Mouse (Mus musculus): Measurements from ENCODE around the gene Atg7.

Gene Atg7

DNA sequence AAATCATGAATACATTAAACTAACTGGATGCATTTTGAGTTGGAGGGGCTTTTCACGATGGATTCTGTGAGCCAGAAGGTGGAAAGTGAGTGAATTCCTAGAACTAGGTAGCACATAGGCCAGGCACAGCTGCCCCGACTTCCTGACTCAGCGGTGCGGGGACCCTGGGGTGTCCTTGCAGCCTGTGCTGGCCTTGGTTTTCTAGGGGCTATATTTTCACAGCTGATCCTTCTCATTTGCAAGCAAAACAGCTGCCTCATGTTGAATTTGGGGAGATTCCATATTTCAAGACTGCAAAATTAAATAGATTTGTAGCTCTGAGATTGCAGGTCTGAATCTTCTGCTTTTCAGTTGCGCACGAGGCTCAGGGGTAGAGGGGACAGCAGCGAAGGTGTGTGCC lies 139.6 kb downstream of the Atg7 start:
- DNase-seq (ENCODE audit: low read depth in 2 of 2, low spot score in 2 of 2): no peak

DNA sequence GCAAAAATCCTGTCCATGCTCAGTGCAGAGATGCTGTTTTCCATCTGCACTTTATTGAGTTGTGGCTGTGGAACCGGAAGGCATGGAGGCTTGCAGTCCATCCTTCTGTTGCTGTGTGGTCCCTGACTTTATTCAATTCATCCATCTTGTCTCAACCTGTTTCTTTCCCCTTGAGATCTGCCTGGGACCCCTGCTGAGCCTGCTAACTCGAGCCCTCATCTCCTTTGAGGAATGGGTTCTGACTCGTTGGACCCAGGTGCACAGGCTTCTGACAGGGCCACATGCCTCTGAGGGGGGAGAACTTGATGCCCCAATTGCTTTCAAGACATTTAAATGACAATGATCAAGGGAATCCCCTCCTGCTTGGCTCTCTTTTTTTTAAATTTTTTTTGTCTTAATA lies 143.6 kb downstream of the Atg7 start:
- no peak for DNase-seq (ENCODE audit: low read depth in 2 of 2, low spot score in 2 of 2)

DNA sequence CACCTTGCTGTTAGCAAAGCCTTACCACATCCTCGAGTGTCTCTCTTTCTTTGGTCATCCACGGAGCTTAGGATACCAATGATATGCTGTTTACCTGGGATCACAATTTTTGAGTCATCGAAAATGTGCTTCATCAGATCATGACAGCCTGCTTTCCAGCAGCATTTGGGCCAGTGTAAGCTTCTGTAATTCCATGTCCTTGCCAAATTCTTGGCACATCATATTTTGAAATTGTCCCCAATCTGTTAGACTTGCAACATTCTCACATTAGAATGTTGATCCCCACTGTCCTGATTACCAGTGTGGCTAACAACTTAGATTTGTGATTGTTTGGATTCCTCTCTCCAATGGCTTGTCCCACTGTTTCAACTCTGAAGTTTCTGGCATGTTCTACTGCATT lies 144.7 kb downstream of the Atg7 start:
- no peak for DNase-seq (ENCODE audit: low read depth in 2 of 2, low spot score in 2 of 2)

DNA sequence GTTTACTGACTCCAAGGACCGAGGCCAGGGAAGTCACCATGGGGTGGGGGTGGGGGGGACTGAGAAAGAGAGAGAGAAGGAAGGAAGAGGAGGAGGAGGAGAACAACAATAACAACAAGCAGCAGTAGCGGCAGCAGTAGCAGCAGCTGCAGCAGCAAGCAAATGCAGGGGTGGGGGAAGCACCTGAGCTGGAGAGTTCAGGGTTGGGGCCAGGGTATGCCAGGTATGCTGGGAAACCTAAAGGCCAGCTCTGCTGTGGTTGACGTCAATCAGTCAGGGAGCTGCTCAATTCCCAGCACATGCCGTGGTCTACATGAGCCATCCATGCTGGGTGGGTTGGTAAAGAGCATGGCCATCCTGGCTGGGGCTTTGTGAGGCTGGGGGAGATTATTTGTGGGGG lies 145.8 kb downstream of the Atg7 start:
- no peak for DNase-seq (ENCODE audit: low read depth in 2 of 2, low spot score in 2 of 2)

DNA sequence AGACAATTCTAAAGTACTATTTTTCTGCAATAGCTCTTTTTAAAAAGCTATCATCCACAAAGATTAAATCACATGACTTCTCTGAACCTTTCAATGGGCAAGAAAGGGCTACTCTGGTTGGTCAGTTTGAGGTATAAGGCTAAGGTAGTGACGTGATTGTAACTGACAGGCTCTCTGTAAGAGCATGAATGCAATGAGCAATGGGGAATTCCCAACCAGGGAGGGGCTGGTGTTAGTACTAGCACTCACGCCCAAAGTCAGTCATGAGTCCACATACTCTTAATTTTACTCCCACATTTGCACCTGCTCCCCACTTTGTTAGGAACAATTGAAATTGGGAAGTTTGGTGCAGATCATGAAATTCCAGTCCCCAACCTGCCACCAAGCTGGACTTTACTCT lies 147.2 kb downstream of the Atg7 start:
- DNase-seq (ENCODE audit: low read depth in 2 of 2, low spot score in 2 of 2): no peak

DNA sequence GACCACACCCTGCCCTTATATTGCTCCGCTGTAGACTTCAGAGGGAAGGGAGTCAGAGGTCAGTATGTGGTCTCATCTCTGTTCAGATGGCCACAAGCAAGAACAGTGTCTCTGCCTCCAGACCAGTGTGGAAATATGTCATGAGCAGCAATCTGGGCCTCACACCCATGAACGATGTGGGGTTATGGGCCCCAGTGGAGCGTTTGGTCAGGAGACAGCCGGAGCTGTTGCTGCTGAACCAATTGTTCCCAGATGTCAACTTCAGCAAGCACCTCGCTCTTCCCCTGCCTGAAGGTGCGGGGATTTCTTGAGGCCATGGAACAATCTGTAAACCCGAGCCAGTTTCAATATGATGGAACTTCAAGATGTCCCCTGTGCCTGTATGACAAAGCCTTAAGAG lies 148.0 kb downstream of the Atg7 start:
- DNase-seq (ENCODE audit: low read depth in 2 of 2, low spot score in 2 of 2): no peak

DNA sequence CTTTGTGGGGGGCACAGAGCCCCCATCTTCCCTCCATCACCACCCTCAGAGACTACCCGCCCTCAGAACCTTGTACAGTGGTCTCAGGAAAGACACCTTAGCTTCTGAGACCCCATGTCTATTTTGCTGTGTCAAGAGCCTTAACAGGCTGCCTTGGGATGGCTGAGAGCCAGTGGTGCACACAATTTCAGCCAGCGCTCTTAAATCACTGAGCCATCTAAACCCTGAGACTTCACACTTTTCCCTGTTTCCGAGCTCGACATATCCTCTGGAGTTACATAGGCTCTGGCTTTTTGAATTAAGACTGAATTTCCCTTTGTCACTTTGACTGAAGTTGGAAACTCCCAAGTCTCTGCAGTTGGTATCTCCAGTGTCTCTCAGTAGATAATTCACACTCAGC lies 148.9 kb downstream of the Atg7 start:
- DNase-seq (ENCODE audit: low read depth in 2 of 2, low spot score in 2 of 2): no peak

GRCm38 (mm10) chr6:114794706-114795105 lies 151.8 kb downstream of the Atg7 start:
- no peak for DNase-seq (ENCODE audit: low read depth in 2 of 2, low spot score in 2 of 2)

- DNase-seq (ENCODE audit: low read depth in 2 of 2, low spot score in 2 of 2): no peak
Observed at GRCm38 (mm10) chr6:114795706-114796325, 152.9 kb downstream of the Atg7 start.

- DNase-seq (ENCODE audit: low read depth in 2 of 2, low spot score in 2 of 2): no peak
Observed at GRCm38 (mm10) chr6:114797901-114798300, 155.0 kb downstream of the Atg7 start.

DNA sequence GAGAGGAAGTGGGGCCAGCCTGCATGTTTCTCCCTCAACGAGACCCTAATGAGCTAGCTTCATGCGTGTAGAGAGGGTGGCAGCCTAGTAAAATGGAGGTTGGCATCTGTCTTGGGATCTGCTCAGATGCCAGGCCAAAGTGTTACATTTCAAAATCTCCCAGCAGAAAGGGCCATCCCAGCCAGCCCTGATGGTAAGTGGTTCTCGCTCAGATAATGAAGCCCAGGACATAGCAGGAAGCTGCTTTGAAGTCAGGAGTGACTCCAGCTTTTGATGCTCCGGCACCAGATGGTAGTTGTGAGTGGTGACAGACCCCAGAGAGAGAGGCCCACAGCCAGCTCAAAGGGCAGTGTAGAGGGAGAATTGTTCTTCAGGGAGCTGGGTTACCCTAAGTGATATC lies 155.8 kb downstream of the Atg7 start:
- DNase-seq (ENCODE audit: low read depth in 2 of 2, low spot score in 2 of 2): no peak

DNA sequence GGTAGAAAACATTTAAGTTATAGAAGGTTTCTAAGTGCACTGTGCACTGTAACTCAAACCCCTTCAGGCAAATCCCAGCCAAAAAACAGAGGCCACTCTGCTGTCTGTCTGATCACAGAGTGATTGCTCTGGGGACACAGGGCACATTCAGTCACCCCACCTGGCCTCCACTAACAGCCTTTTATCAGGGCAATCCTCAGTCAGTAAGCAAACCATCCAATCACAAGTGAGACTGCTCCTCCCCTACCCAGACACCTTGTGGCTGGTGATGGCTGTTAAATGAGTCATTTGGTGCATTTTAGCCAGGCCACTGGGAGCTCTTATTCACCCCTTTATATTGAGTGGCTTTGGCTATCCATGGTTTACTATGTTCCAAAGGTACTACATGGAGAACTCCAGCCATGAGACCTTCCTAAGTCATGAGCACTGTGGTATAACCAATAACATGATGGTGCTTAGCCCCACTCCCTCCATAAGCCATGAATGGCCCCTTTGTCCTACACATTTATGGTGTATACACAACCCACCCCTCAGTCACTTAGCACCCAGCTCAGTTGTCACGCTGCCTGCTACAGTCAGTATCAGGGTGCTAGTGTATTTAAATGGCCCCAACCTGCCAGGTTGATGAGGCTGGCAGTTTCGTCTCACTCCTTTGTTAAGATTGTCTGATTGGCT lies 157.5 kb downstream of the Atg7 start:
- no peak for DNase-seq (ENCODE audit: low read depth in 2 of 2, low spot score in 2 of 2)

- DNase-seq (ENCODE audit: low read depth in 2 of 2, low spot score in 2 of 2): no peak
Observed at GRCm38 (mm10) chr6:114803915-114804535, 161.1 kb downstream of the Atg7 start.

GRCm38 (mm10) chr6:114804866-114805265 lies 162.0 kb downstream of the Atg7 start:
- DNase-seq (ENCODE audit: low read depth in 2 of 2, low spot score in 2 of 2): no peak

- no peak for DNase-seq (ENCODE audit: low read depth in 2 of 2, low spot score in 2 of 2)
Observed at GRCm38 (mm10) chr6:114805927-114806326, 163.0 kb downstream of the Atg7 start.

DNA sequence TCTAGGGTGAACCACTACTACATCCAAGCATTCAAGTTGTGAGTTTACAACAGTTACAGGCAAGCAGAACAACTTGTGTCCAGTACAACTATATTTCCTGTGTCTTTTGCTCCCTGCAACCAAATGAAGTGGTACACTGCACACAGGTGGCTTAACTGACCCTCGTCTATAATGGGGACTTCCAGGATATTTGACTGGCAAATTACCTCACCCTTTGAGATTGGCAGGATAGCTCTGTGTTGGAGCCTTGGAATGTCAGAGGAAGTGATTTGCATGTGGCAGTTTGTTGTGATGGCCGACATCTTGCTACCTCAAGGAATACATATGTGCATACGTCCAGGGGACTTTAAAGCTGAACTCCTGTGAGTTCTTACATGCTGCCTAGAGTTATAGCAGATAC lies 164.6 kb downstream of the Atg7 start:
- DNase-seq (ENCODE audit: low read depth in 2 of 2, low spot score in 2 of 2): no peak

DNA sequence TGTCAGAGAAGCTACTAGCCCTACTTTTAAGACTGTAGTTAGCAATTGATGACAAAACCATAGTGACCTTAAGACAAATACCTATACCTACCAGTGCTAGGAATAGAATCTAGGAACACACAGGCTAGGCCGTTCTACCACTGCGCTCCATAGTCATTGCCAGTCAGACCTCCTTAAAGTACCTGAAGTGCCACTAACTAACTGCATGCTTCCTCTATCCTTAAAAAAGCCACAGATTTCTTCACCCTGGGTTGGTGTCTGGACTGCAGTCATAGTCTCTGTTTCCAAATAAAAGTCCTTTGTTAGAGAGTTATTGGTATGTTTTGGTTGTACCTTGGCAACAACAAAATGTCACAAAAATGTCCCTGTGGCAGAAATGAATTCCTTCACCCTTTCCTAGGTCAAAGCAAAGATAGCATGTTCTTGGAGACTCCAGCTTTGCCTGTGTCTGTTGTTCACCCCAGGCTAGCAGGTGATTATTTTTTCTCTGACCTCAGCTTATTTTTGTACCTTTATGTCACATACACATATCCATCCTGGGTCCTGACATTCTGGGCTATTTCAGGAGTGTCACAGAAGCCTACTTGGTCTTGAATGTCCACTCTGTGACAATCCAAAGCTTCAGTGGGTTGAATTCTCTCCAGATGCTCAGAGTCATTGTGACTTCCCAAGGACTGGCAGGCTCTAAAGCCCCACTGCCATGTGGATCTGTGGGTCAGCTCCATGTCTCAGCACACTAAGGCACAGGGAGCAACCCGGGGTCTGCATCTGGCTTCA lies 165.9 kb downstream of the Atg7 start:
- DNase-seq (ENCODE audit: low read depth in 2 of 2, low spot score in 2 of 2): no peak

GRCm38 (mm10) chr6:114809431-114809811 lies 166.5 kb downstream of the Atg7 start:
- no peak for DNase-seq (ENCODE audit: low read depth in 2 of 2, low spot score in 2 of 2)

DNA sequence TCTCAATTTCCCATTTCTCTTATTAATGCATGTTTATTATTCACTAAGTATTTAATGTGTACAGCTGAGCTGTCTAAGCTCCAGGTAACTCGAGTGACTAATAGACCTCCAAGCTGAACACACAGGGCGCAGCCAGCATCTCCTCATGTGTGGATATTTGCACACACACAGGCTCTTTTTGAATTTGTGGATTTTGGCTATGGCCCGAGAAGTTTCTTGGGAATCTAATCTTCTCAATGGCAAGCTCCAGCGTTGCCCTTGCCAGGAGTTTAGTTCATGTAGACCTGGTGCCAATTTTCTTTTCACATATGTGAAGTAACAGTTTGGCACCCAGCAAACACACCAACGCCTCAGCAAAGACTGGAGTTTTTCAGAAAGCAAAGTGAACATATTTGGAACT lies 169.4 kb downstream of the Atg7 start:
- no peak for DNase-seq (ENCODE audit: low read depth in 2 of 2, low spot score in 2 of 2)

DNA sequence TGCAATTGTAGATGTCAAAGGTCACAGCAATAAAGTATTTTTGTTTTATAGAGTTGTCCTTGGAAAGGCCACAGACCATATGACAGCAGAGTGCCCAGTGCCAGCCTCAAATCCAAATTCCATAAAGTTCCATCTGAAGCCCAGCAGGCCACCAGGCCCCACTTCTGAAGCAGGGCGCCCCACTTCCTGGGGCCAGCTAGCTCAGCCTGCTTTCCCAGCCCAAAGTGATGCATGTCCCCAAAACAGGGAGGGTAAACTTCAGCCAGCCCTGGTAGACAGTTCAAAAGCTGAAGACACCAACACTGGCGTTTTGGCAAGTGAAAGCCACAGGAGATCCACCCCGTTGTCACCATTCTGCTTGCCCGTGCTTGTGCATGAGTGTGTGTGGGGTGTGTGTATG lies 169.9 kb downstream of the Atg7 start:
- no peak for DNase-seq (ENCODE audit: low read depth in 2 of 2, low spot score in 2 of 2)

- DNase-seq (ENCODE audit: low read depth in 2 of 2, low spot score in 2 of 2): no peak
Observed at GRCm38 (mm10) chr6:114814199-114814881, 171.4 kb downstream of the Atg7 start.

Data from CD8-positive naive resting alpha-beta T cell, adult 2 months (primary cell).